Mouse (Mus musculus) hindbrain, embryonic 12.5 days (tissue): ENCODE results near the gene Urgcp. TPM values are rescaled to one million over a fixed set of nuclear protein-coding genes. Genes with fewer than 3 reads are reported as not detected.

Experiments
- ATAC-seq: fragments of 200-750 bp; cut with Nextera tagmentation; 2 replicates; pipeline ENCODE4 v1.8.0; 2017; ENCODE audit warnings: moderate TSS enrichment; ENCODE audit not compliant: low FRiP score
- H3K27ac ChIP-seq: fragments of 300-500 bp; sonication (generic); 2 replicates; pipeline ENCODE4 v1.5.1; 2016; ENCODE audit warnings: mild to moderate bottlenecking
- H3K27me3 ChIP-seq: fragments of 300-500 bp; sonication (generic); 2 replicates; pipeline ENCODE4 v1.6.1; 2016; ENCODE audit warnings: mild to moderate bottlenecking
- H3K36me3 ChIP-seq: fragments of 300-500 bp; sonication (generic); 2 replicates; pipeline ENCODE4 v1.6.1; 2016; ENCODE audit warnings: mild to moderate bottlenecking
- H3K4me1 ChIP-seq: fragments of 300-500 bp; sonication (generic); 2 replicates; pipeline ENCODE4 v1.6.1; 2016
- H3K4me2 ChIP-seq: fragments of 300-500 bp; sonication (generic); replicated peaks from 2 replicates; pipeline ENCODE4 v1.6.1; 2016; ENCODE audit warnings: mild to moderate bottlenecking
- H3K4me3 ChIP-seq: fragments of 300-500 bp; sonication (generic); 2 replicates; pipeline ENCODE4 v1.5.1; 2016; ENCODE audit warnings: mild to moderate bottlenecking
- H3K9ac ChIP-seq: fragments of 300-500 bp; sonication (generic); 2 replicates; pipeline ENCODE4 v1.6.1; 2016; ENCODE audit warnings: mild to moderate bottlenecking, moderate library complexity
- H3K9me3 ChIP-seq: fragments of 300-500 bp; sonication (generic); replicated peaks from 2 replicates; pipeline ENCODE4 v1.6.1; 2016; ENCODE audit warnings: mild to moderate bottlenecking
- WGBS: fragments of 180-500 bp; shearing (Covaris S2); methylation state at CpG from one replicate; pipeline ENCODE4 v1.1.7; 2016; 5-methylcytosine and 5-hydroxymethylcytosine counted together
- polyA plus RNA-seq: library from polyadenylated mRNA; unstranded; fragments of >200 nt; fragmentation: Nextera tagmentation; extraction: Ambion mirVana; gene quantifications from 2 replicates; pipeline ENCODE4 v1.2.1, GENCODE M21; 2016

Gene Urgcp
- polyA plus RNA-seq, 1 experiment from 2014 or later, result 26.6 TPM

GRCm38 (mm10) chr11:5796939-5797338 is 34.8 kb upstream of the Urgcp start:
- Histone ChIP-seq H3K4me3 (no peak overlapping the region), H3K36me3 (peaks cover 89% of the 10 kb centered on the region), H3K27me3 (no peaks in the 10 kb centered on the region), H3K9me3 (no peaks in the 10 kb centered on the region), H3K4me2 (no peak overlapping the region), H3K27ac (no peak overlapping the region), H3K4me1 (no peaks in the 10 kb centered on the region), H3K9ac (no peak overlapping the region)
- no peak for ATAC-seq
- 82% methylated on average over 15 of the region's 15 CpGs for WGBS

- ATAC-seq, result no peak
- Histone ChIP-seq H3K36me3 (peaks cover 90% of the 10 kb centered on the region), H3K4me3 (no peak overlapping the region), H3K9me3 (no peaks in the 10 kb centered on the region), H3K4me2 (no peak overlapping the region), H3K27me3 (no peaks in the 10 kb centered on the region), H3K4me1 (no peaks in the 10 kb centered on the region), H3K27ac (no peak overlapping the region), H3K9ac (no peak overlapping the region)
- 89% methylated on average over 7 of the region's 7 CpGs for WGBS
Observed at GRCm38 (mm10) chr11:5795706-5796105, 33.5 kb upstream of the Urgcp start.

GRCm38 (mm10) chr11:5795290-5795689 is 33.1 kb upstream of the Urgcp start:
- no peaks in the 10 kb centered on the region for H3K4me1 ChIP-seq
- no peaks in the 10 kb centered on the region for H3K9me3 ChIP-seq
- peaks cover 86% of the 10 kb centered on the region for H3K36me3 ChIP-seq
- no peak overlapping the region for H3K4me3 ChIP-seq
- H3K27me3 ChIP-seq, result no peaks in the 10 kb centered on the region
- H3K27ac ChIP-seq, result no peak overlapping the region
- 84% methylated on average over 9 of the region's 9 CpGs for WGBS
- H3K9ac ChIP-seq, result no peak overlapping the region
- H3K4me2 ChIP-seq, result no peak overlapping the region
- ATAC-seq, result no peak

- ATAC-seq, result no peak
- no peak overlapping the region for H3K27ac ChIP-seq
- H3K4me3 ChIP-seq, result no peak overlapping the region
- no peak overlapping the region for H3K4me2 ChIP-seq
- H3K36me3 ChIP-seq, result peaks cover 40% of the 10 kb centered on the region
- 100% methylated on average over 1 of the region's 1 CpGs for WGBS
- H3K4me1 ChIP-seq, result peaks cover 21% of the 10 kb centered on the region
- no peaks in the 10 kb centered on the region for H3K9me3 ChIP-seq
- H3K27me3 ChIP-seq, result no peaks in the 10 kb centered on the region
- no peak overlapping the region for H3K9ac ChIP-seq
Observed at GRCm38 (mm10) chr11:5790431-5790830, 28.3 kb upstream of the Urgcp start.

DNA sequence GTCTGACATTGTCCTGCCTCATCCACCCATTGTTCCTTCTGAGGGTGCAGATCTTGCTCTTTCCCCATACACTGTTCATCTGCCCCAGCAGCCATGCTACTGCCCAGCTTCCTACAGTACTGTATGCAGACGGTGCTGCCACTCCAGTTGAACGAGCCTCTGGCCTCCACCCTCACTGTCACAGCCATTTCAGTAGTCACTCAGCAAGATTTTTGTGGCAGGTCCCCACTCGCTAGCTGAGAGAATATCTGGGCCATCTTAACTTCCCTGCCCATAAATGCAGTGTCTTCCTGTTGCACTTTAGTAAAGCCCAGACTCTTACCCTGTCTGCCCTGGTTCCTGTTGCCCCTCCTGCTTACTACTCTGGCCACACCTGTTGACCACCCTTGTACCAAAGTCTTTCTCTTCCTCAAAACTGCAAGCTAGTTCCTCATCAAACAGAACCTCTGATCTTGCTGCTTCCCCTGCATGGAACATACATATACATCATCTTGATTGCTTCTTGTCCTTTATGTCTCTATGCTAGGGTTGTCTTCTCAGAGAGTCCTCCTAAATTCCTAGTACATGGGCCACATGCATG is 27.7 kb upstream of the Urgcp start:
- no peaks in the 10 kb centered on the region for H3K9me3 ChIP-seq
- no peaks in the 10 kb centered on the region for H3K27me3 ChIP-seq
- peak overlapping the region; percentile 83 for H3K4me3 ChIP-seq
- H3K36me3 ChIP-seq, result peaks cover 34% of the 10 kb centered on the region
- no peak overlapping the region for H3K9ac ChIP-seq
- H3K4me2 ChIP-seq, result peak overlapping the region; percentile 86
- peaks cover 21% of the 10 kb centered on the region for H3K4me1 ChIP-seq
- no peak overlapping the region for H3K27ac ChIP-seq
- 90% methylated on average over 3 of the region's 3 CpGs for WGBS
- ATAC-seq, result no peak

- ATAC-seq, result peak; percentile 11
- peak overlapping the region; percentile 83 for H3K4me3 ChIP-seq
- no peaks in the 10 kb centered on the region for H3K27me3 ChIP-seq
- H3K4me1 ChIP-seq, result peaks cover 21% of the 10 kb centered on the region
- peaks cover 29% of the 10 kb centered on the region for H3K36me3 ChIP-seq
- peak overlapping the region; percentile 86 for H3K4me2 ChIP-seq
- H3K9me3 ChIP-seq, result no peaks in the 10 kb centered on the region
- H3K27ac ChIP-seq, result peak overlapping the region; percentile 91; the same call in 1 of the 2 replicates
- 83% methylated on average over 6 of the region's 6 CpGs for WGBS
- H3K9ac ChIP-seq, result peak overlapping the region; percentile 83
Observed at GRCm38 (mm10) chr11:5789071-5789753, 27.0 kb upstream of the Urgcp start.

DNA sequence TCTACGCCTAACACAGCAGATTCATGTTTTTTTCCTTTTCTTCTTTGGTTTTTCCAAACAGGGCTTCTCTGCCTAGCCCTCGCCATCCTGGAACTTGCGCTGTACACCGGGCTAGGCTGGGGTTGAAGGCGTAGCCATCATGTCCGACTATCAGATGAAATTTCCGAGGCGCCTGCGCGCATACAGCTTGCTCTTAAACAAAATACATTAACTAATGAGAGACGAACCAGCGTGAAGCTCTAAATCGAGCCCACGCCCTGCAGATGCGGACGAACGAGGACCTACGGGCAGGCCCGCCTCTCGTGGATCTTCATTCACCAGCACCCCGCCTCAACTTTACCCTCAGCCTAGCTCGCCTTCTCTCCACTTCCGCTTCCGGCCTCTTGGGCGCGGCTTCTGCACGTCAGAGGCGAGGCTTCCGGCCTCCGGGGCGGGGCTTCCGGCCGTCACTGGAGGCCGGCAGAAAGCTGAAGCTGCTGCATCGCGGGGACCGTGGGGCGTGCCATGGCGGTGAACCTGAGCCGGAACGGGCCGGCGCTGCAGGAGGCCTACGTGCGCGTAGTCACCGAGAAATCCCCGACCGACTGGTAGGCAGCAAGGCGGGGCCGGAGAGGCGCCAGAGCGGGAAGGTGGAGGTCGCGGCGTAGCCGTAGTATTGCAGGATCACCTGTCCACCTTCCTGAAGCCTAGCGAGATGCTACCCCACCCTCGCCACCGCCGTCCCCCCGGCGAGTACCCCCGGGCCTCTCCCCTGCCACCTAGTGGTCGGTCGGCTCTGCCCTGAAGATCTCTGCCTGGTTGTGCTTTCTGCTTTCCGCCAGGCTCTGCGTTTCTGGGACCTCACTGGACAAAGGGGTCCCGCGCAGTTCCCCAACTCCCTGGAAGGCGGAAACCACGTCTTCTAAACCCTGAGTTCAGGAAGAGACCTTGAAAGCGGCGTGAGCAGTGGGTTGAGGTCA is 26.2 kb upstream of the Urgcp start, which contains the start of gene Dbnl:
TSS of gene Dbnl (plus strand) at position 433 of the 959 bp plus-strand sequence.
- under 1% methylated on average over 71 of the region's 74 CpGs for WGBS
- Histone ChIP-seq H3K27me3 (no peaks in the 10 kb centered on the region), H3K4me1 (peaks cover 21% of the 10 kb centered on the region), H3K9me3 (no peaks in the 10 kb centered on the region), H3K4me2 (peak within 1 kb of the TSS; percentile 86), H3K4me3 (peak within 1 kb of the TSS; percentile 83), H3K36me3 (peaks cover 20% of the 10 kb centered on the region), H3K9ac (peak within 1 kb of the TSS; percentile 83), H3K27ac (peak within 1 kb of the TSS; percentile 91)
- ATAC-seq, result peak; percentile 96

- Histone ChIP-seq H3K4me3 (peak overlapping the region; percentile 83), H3K27me3 (no peaks in the 10 kb centered on the region), H3K4me1 (peaks cover 21% of the 10 kb centered on the region), H3K9ac (peak overlapping the region; percentile 83), H3K4me2 (peak overlapping the region; percentile 86), H3K27ac (peak overlapping the region; percentile 91), H3K9me3 (no peaks in the 10 kb centered on the region), H3K36me3 (peaks cover 15% of the 10 kb centered on the region)
- 37% methylated on average over 8 of the region's 8 CpGs for WGBS
- no peak for ATAC-seq
Observed at GRCm38 (mm10) chr11:5787671-5788055, 25.5 kb upstream of the Urgcp start.

- Histone ChIP-seq H3K27me3 (no peaks in the 10 kb centered on the region), H3K36me3 (no peaks in the 10 kb centered on the region; the same call in 1 of the 2 replicates), H3K9me3 (no peaks in the 10 kb centered on the region), H3K4me1 (peaks cover 21% of the 10 kb centered on the region), H3K4me2 (no peak overlapping the region), H3K4me3 (no peak overlapping the region), H3K9ac (no peak overlapping the region), H3K27ac (no peak overlapping the region)
- ATAC-seq, result no peak
Observed at GRCm38 (mm10) chr11:5785732-5786131, 23.6 kb upstream of the Urgcp start.

GRCm38 (mm10) chr11:5782199-5782944 is 20.2 kb upstream of the Urgcp start:
- no peak overlapping the region for H3K9ac ChIP-seq
- ATAC-seq, result no peak
- H3K36me3 ChIP-seq, result peaks cover 4% of the 10 kb centered on the region; the same call in 1 of the 2 replicates
- 70% methylated on average over 8 of the region's 8 CpGs for WGBS
- H3K4me1 ChIP-seq, result peaks cover 3% of the 10 kb centered on the region
- no peak overlapping the region for H3K4me2 ChIP-seq
- no peak overlapping the region for H3K27ac ChIP-seq
- H3K27me3 ChIP-seq, result no peaks in the 10 kb centered on the region
- H3K4me3 ChIP-seq, result no peak overlapping the region
- H3K9me3 ChIP-seq, result no peaks in the 10 kb centered on the region

GRCm38 (mm10) chr11:5780035-5780499 is 17.9 kb upstream of the Urgcp start:
- Histone ChIP-seq H3K36me3 (peaks cover 4% of the 10 kb centered on the region; the same call in 1 of the 2 replicates), H3K9ac (no peak overlapping the region), H3K27ac (no peak overlapping the region), H3K4me1 (no peaks in the 10 kb centered on the region), H3K27me3 (no peaks in the 10 kb centered on the region), H3K9me3 (no peaks in the 10 kb centered on the region), H3K4me2 (no peak overlapping the region), H3K4me3 (no peak overlapping the region)
- 92% methylated on average over 6 of the region's 6 CpGs for WGBS
- no peak for ATAC-seq
